Mouse (Mus musculus) CH12.LX (cell line): Measurements from ENCODE around the gene 1300017J02Rik. TPM values are rescaled to one million over a fixed set of nuclear protein-coding genes. Genes with fewer than 3 reads are reported as not detected.

Experiments
- DNase-seq: peaks from one replicate; pipeline ENCODE4 v3.0.0-alpha.2; 2013; ENCODE audit errors: extremely low read depth
- H3K27ac ChIP-seq: 2 replicates; pipeline ENCODE4 v1.5.1; 2012; ENCODE audit warnings: low read depth, mild to moderate bottlenecking, control low read depth, moderate library complexity; ENCODE audit not compliant: insufficient read depth
- H3K27me3 ChIP-seq: replicated peaks from 2 replicates; pipeline ENCODE3; 2012; ENCODE audit warnings: inconsistent platforms
- H3K36me3 ChIP-seq, 2 experiments: replicated peaks in 1 of 2; 2 replicates each; pipeline versions ENCODE3 to v1.6.1; 2012; ENCODE audit warnings: inconsistent platforms in 1 of 2, low read length in 1 of 2, mild to moderate bottlenecking in 1 of 2, mixed read lengths in 1 of 2, moderate library complexity in 1 of 2; ENCODE audit not compliant: control insufficient read depth in 1 of 2, insufficient read depth in 1 of 2
- H3K4me1 ChIP-seq, 2 experiments: 2 replicates each; pipeline ENCODE4 v1.6.1; 2012; ENCODE audit warnings: inconsistent platforms in 1 of 2, moderate library complexity in 1 of 2; ENCODE audit not compliant: insufficient read depth in 2 of 2, control insufficient read depth in 1 of 2
- H3K4me2 ChIP-seq: 2 replicates; pipeline ENCODE4 v1.6.1; 2012; ENCODE audit warnings: low read depth, mild to moderate bottlenecking, control low read depth; ENCODE audit not compliant: poor library complexity, insufficient read depth, severe bottlenecking
- H3K4me3 ChIP-seq, 3 experiments: fragments of 150-350 bp in 1 of 3; sonication (generic) in 1 of 3; replicated peaks in 1 of 3; 2 replicates each; pipeline versions ENCODE3 to v1.5.1; 2011 to 2012; ENCODE audit warnings: low read depth in 2 of 3, low read length in 2 of 3, mild to moderate bottlenecking in 2 of 3, moderate library complexity in 2 of 3, control low read depth in 1 of 3, improper control_type of control experiment in 1 of 3, inconsistent platforms in 1 of 3, mixed read lengths in 1 of 3; ENCODE audit not compliant: poor library complexity in 1 of 3
- H3K79me2 ChIP-seq: replicated peaks from 2 replicates; pipeline ENCODE4 v1.6.1; 2012; ENCODE audit warnings: mild to moderate bottlenecking, moderate library complexity; ENCODE audit not compliant: control insufficient read depth, poor library complexity, insufficient read depth, severe bottlenecking; ENCODE audit errors: extremely low read depth
- H3K9ac ChIP-seq: 2 replicates; pipeline ENCODE4 v1.6.1; 2012; ENCODE audit warnings: low read depth, mild to moderate bottlenecking, control low read depth, moderate library complexity; ENCODE audit not compliant: insufficient read depth
- H3K9me3 ChIP-seq: replicated peaks from 2 replicates; pipeline ENCODE3; 2012; ENCODE audit warnings: low read length, inconsistent platforms, mixed read lengths
- BHLHE40 ChIP-seq: IDR thresholded peaks from 2 replicates; pipeline ENCODE4 v1.6.1; 2011; ENCODE audit warnings: mild to moderate bottlenecking, low read depth, low read length, improper control_type of control experiment
- CTCF ChIP-seq, 2 experiments: IDR thresholded peaks in 1 of 2; conservative IDR thresholded peaks in 1 of 2; 2 replicates each; pipeline ENCODE4 v1.5.1; 2011 to 2012; ENCODE audit warnings: low read depth in 2 of 2, low read length in 2 of 2, improper control_type of control experiment in 1 of 2, inconsistent platforms in 1 of 2, mild to moderate bottlenecking in 1 of 2, moderate library complexity in 1 of 2
- ELF1 ChIP-seq: IDR thresholded peaks from 2 replicates; pipeline ENCODE4 v1.6.1; 2014; ENCODE audit warnings: low read depth, mild to moderate bottlenecking, inconsistent platforms, low read length, improper control_type of control experiment
- ETS1 ChIP-seq: conservative IDR thresholded peaks from 2 replicates; pipeline ENCODE4 v1.6.1; 2012; ENCODE audit warnings: low read depth, mild to moderate bottlenecking, inconsistent platforms, low read length, improper control_type of control experiment, moderate library complexity
- GABPA ChIP-seq: IDR thresholded peaks from 2 replicates; pipeline ENCODE4 v1.6.1; 2012; ENCODE audit warnings: low read depth, low read length, improper control_type of control experiment, inconsistent platforms; ENCODE audit not compliant: insufficient replicate concordance
- HCFC1 ChIP-seq: IDR thresholded peaks from 2 replicates; pipeline ENCODE4 v1.6.1; 2012; ENCODE audit warnings: low read depth, mild to moderate bottlenecking, inconsistent platforms, low read length, improper control_type of control experiment
- IRF4 ChIP-seq: IDR thresholded peaks from 2 replicates; pipeline ENCODE4 v1.6.1; 2014; ENCODE audit warnings: low read depth, mild to moderate bottlenecking, inconsistent platforms, low read length, improper control_type of control experiment
- JUND ChIP-seq: conservative IDR thresholded peaks from 2 replicates; pipeline ENCODE4 v1.6.1; 2011; ENCODE audit warnings: low read depth, low read length, improper control_type of control experiment
- KAT2A ChIP-seq: IDR thresholded peaks from 2 replicates; pipeline ENCODE4 v1.6.1; 2012; ENCODE audit warnings: low read length, improper control_type of control experiment, inconsistent platforms; ENCODE audit not compliant: insufficient replicate concordance
- MAX ChIP-seq: IDR thresholded peaks from 2 replicates; pipeline ENCODE4 v1.6.1; 2011; ENCODE audit warnings: low read length, improper control_type of control experiment
- MAZ ChIP-seq: IDR thresholded peaks from 2 replicates; pipeline ENCODE4 v1.6.1; 2012; ENCODE audit warnings: low read depth, mild to moderate bottlenecking, inconsistent platforms, low read length, improper control_type of control experiment, moderate library complexity
- MYC ChIP-seq: IDR thresholded peaks from 2 replicates; pipeline ENCODE4 v1.6.1; 2011; ENCODE audit warnings: low read depth, mild to moderate bottlenecking, improper control_type of control experiment, low read length
- NELFE ChIP-seq: IDR thresholded peaks from 2 replicates; pipeline ENCODE4 v1.6.1; 2011; ENCODE audit warnings: low read depth, low read length, improper control_type of control experiment
- NRF1 ChIP-seq: IDR thresholded peaks from 2 replicates; pipeline ENCODE4 v1.6.1; 2014; ENCODE audit warnings: low read depth, mild to moderate bottlenecking, inconsistent platforms, low read length, improper control_type of control experiment, moderate library complexity
- PAX5 ChIP-seq: IDR thresholded peaks from 2 replicates; pipeline ENCODE4 v1.6.1; 2012; ENCODE audit warnings: low read length, inconsistent platforms, mixed read lengths
- POLR2AphosphoS2 ChIP-seq: IDR thresholded peaks from 2 replicates; pipeline ENCODE4 v1.6.1; 2011; ENCODE audit warnings: low read depth, low read length, improper control_type of control experiment
- RCOR1 ChIP-seq: conservative IDR thresholded peaks from 2 replicates; pipeline ENCODE4 v1.6.1; 2012; ENCODE audit warnings: low read depth, mild to moderate bottlenecking, inconsistent platforms, low read length, improper control_type of control experiment
- SIN3A ChIP-seq: IDR thresholded peaks from 2 replicates; pipeline ENCODE4 v1.6.1; 2012; ENCODE audit warnings: low read length, improper control_type of control experiment, inconsistent platforms
- SMC3 ChIP-seq: IDR thresholded peaks from 2 replicates; pipeline ENCODE4 v1.6.1; 2011; ENCODE audit warnings: low read depth, low read length, improper control_type of control experiment
- TBP ChIP-seq: conservative IDR thresholded peaks from 2 replicates; pipeline ENCODE4 v1.6.1; 2011; ENCODE audit warnings: low read depth, low read length, improper control_type of control experiment
- UBTF ChIP-seq: IDR thresholded peaks from 2 replicates; pipeline ENCODE4 v1.6.1; 2012; ENCODE audit warnings: low read depth, mild to moderate bottlenecking, inconsistent platforms, low read length, improper control_type of control experiment, moderate library complexity
- USF2 ChIP-seq: conservative IDR thresholded peaks from 2 replicates; pipeline ENCODE4 v1.6.1; 2011; ENCODE audit warnings: low read depth, low read length, improper control_type of control experiment
- ZC3H11A ChIP-seq: IDR thresholded peaks from 2 replicates; pipeline ENCODE4 v1.6.1; 2012; ENCODE audit warnings: low read depth, mild to moderate bottlenecking, inconsistent platforms, low read length, improper control_type of control experiment
- ZMIZ1 ChIP-seq: IDR thresholded peaks from 2 replicates; pipeline ENCODE4 v1.6.1; 2012; ENCODE audit warnings: low read depth, mild to moderate bottlenecking, inconsistent platforms, low read length, improper control_type of control experiment
- dilution Hi-C: fragments of 300-500 bp; cut with MboI; formaldehyde crosslinking; loops from 2 replicates; pipeline ENCODE4 v1.14.3; 2020; ENCODE audit warnings: low sequenced_read_pairs; ENCODE audit not compliant: extremely low pct_unique_long_range_greater_than_20kb, extremely low pct_ligation_motif_present
- in situ Hi-C: fragments of 300-500 bp; cut with MboI; formaldehyde crosslinking; loops from 3 replicates; pipeline ENCODE4 v1.14.3; 2019; ENCODE audit warnings: low sequenced_read_pairs, low pct_ligation_motif_present, low pct_unique_long_range_greater_than_20kb, mixed read lengths
- polyA plus RNA-seq: library from polyadenylated mRNA; unstranded; fragments of >175 nt; gene quantifications from 2 replicates; pipeline ENCODE4 v1.2.1, GENCODE M21; 2012; ENCODE audit warnings: low read depth; ENCODE audit not compliant: insufficient read length
- total RNA-seq, 2 experiments: library from RNA; depleted of rRNA; stranded (reverse); fragments of 300-350 nt in 1 of 2; fragments of >200 nt in 1 of 2; gene quantifications; 2 replicates each; pipeline ENCODE4 v1.2.3; 2012 to 2014

The 1300017J02Rik gene
- total and polyA plus RNA-seq, 3 experiments, result 0.59 to 0.81 TPM; not detected in 1

GRCm38 (mm10) chr9:103286396-103286795 is 18.5 kb downstream of the 1300017J02Rik start:
- DNase-seq, result no peak
- H3K9ac ChIP-seq, result no peak overlapping the region

GRCm38 (mm10) chr9:103276876-103277275 is 28.0 kb downstream of the 1300017J02Rik start:
- no peaks in the 10 kb centered on the region for H3K79me2 ChIP-seq
- no peak for TF ChIP-seq POLR2AphosphoS2
- TF ChIP-seq GABPA, result no peak
- TF ChIP-seq HCFC1, result no peak
- TF ChIP-seq UBTF, result no peak
- TF ChIP-seq MAX, result no peak
- TF ChIP-seq MYC, result no peak
- TF ChIP-seq BHLHE40, result no peak
- no peak for TF ChIP-seq CTCF (conservative IDR thresholded peaks at IDR 0.05 in 1 of 2, IDR thresholded peaks at IDR 0.05 in 1 of 2; ENCODE audit: low read depth in 2 of 2, low read length in 2 of 2)
- no peak for TF ChIP-seq ETS1
- no peak for TF ChIP-seq IRF4
- TF ChIP-seq KAT2A, result no peak
- no peak for TF ChIP-seq JUND
- no peak for TF ChIP-seq NELFE
- TF ChIP-seq SMC3, result no peak
- TF ChIP-seq ELF1, result no peak
- TF ChIP-seq ZMIZ1, result no peak

More at GRCm38 (mm10) chr9:103286396-103286795, 18.5 kb downstream of the 1300017J02Rik start:
- Histone ChIP-seq H3K4me3 (no peak overlapping the region), H3K79me2 (no peaks in the 10 kb centered on the region), H3K9me3 (no peaks in the 10 kb centered on the region), H3K4me1 (peaks cover 7 to 10% of the 10 kb centered on the region in 2 experiments; a peak in 2 of 4 replicates), H3K27ac (no peak overlapping the region), H3K27me3 (no peaks in the 10 kb centered on the region), H3K36me3 (no peaks in the 10 kb centered on the region), H3K4me2 (no peak overlapping the region)
- dilution Hi-C loops (no loop called here), in situ Hi-C loops (no loop called here)
- TF ChIP-seq SMC3 (no peak), USF2 (no peak), NRF1 (no peak), MYC (no peak), ZMIZ1 (no peak), RCOR1 (no peak), UBTF (no peak), TBP (no peak), KAT2A (no peak), SIN3A (no peak), ZC3H11A (no peak), HCFC1 (no peak), JUND (no peak), IRF4 (no peak), MAZ (no peak), PAX5 (no peak)

More at GRCm38 (mm10) chr9:103276876-103277275, 28.0 kb downstream of the 1300017J02Rik start:
- H3K9me3 ChIP-seq, result no peaks in the 10 kb centered on the region
- dilution Hi-C loops, result no loop called here
- DNase-seq, result no peak
- in situ Hi-C loops, result no loop called here
- no peak overlapping the region for H3K27ac ChIP-seq
- H3K36me3 ChIP-seq, result no peaks in the 10 kb centered on the region
- H3K4me3 ChIP-seq, result no peak overlapping the region
- H3K4me1 ChIP-seq, result no peaks in the 10 kb centered on the region
- no peak overlapping the region for H3K4me2 ChIP-seq
- H3K27me3 ChIP-seq, result no peaks in the 10 kb centered on the region
- H3K9ac ChIP-seq, result no peak overlapping the region
